Mouse (Mus musculus) thymus, postnatal 4 days (tissue): ENCODE measurements around the gene Bcl2l15.

Experiments
- DNase-seq: peaks from one replicate; pipeline ENCODE4 v3.0.0; 2021

The Bcl2l15 gene

DNA sequence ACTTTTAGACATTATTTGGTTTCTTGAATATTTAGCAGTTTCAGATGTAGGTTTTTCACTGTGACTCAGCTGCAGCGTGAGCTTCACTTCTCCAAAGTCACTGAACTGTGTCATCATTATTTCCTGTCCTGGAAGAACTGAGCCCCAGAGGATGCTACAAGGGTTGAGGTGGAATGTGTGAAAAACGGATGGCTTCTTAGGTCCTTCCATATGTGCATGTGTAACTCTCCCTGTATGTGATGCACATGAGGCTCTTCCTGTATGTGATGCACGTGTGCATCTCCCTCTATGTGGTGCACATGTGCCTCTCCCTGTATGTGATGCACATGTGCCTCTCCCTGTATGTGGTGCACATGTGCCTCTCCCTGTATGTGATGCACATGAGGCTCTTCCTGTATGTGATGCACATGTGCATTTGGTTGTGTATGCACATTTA, 40.3 kb downstream of the Bcl2l15 start:
- no peak for DNase-seq

GRCm38 (mm10) chr3:103874329-103874728, 41.9 kb downstream of the Bcl2l15 start:
- DNase-seq = peak; percentile 1

GRCm38 (mm10) chr3:103885946-103886345, 53.5 kb downstream of the Bcl2l15 start:
- DNase-seq = peak; percentile 64

DNA sequence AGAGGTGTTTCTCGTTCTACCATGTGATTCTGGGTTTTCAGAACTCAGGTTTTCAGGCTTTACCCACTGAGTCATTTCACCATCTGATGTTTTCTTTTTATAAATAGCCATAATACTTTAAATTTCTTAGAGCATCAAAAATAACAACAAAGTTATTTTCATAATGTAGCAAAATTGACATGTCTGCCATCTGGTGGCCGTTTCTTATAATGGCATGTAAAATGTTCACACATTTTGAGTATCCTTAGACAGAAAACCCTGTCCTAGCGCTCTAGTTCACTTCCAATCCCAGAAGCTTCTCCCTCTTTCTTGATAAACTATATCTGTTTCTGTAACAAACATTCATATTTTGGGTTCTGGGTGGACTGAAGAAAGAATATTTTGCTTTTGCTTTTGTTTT, 55.2 kb downstream of the Bcl2l15 start:
- DNase-seq = peak; percentile 67

GRCm38 (mm10) chr3:103893374-103893773, 61.0 kb downstream of the Bcl2l15 start:
- no peak for DNase-seq
